Mouse (Mus musculus): ENCODE data around the gene 2300009A05Rik.
A peak's percentile ranks its signal among the peaks of the same experiment; 100 is the strongest.

2300009A05Rik gene

GRCm38 (mm10) chr9:63398611-63399462 is at the start of gene 2300009A05Rik:
2300009A05Rik (minus strand) TSS chr9:63399246.
- peak; percentile 97 for DNase-seq

- no peak for DNase-seq
These were observed 44.6 kb upstream of the 2300009A05Rik start for GRCm38 (mm10) chr9:63443695-63444094.

GRCm38 (mm10) chr9:63430652-63431051 is 31.6 kb upstream of the 2300009A05Rik start:
- no peak for DNase-seq

GRCm38 (mm10) chr9:63421096-63421736 is 22.2 kb upstream of the 2300009A05Rik start:
- DNase-seq = no peak

GRCm38 (mm10) chr9:63420396-63420795 is 21.4 kb upstream of the 2300009A05Rik start:
- no peak for DNase-seq

GRCm38 (mm10) chr9:63400176-63400575 is 1.1 kb upstream of the 2300009A05Rik start:
- DNase-seq = no peak

- no peak for DNase-seq
These were observed 393 bp upstream of the 2300009A05Rik start for GRCm38 (mm10) chr9:63399463-63399815.

- DNase-seq = no peak
These were observed 3.4 kb downstream of the 2300009A05Rik start for GRCm38 (mm10) chr9:63395612-63396011.

GRCm38 (mm10) chr9:63391307-63391706 is 7.7 kb downstream of the 2300009A05Rik start:
- no peak for DNase-seq

- DNase-seq = no peak
These were observed 16.3 kb downstream of the 2300009A05Rik start for GRCm38 (mm10) chr9:63382761-63383160.

GRCm38 (mm10) chr9:63380326-63380725 is 18.7 kb downstream of the 2300009A05Rik start:
- no peak for DNase-seq

GRCm38 (mm10) chr9:63378174-63378573 is 20.9 kb downstream of the 2300009A05Rik start:
- DNase-seq = no peak

- peak; percentile 92 for DNase-seq
These were observed 21.5 kb downstream of the 2300009A05Rik start, which contains the start of gene Map2k5 for GRCm38 (mm10) chr9:63377270-63378142. Map2k5 (minus strand) TSS chr9:63377902.

- DNase-seq = no peak
These were observed 25.7 kb downstream of the 2300009A05Rik start for GRCm38 (mm10) chr9:63373315-63373714.

- DNase-seq = no peak
These were observed 26.5 kb downstream of the 2300009A05Rik start for GRCm38 (mm10) chr9:63372541-63372940.

GRCm38 (mm10) chr9:63360410-63360809 is 38.6 kb downstream of the 2300009A05Rik start:
- DNase-seq = no peak

- no peak for DNase-seq
These were observed 40.0 kb downstream of the 2300009A05Rik start for GRCm38 (mm10) chr9:63359016-63359415.

- DNase-seq = no peak
These were observed 42.3 kb downstream of the 2300009A05Rik start for GRCm38 (mm10) chr9:63356721-63357120.

GRCm38 (mm10) chr9:63356278-63356677 is 42.8 kb downstream of the 2300009A05Rik start:
- DNase-seq = no peak

- peak; percentile 35 for DNase-seq
These were observed 44.9 kb downstream of the 2300009A05Rik start for GRCm38 (mm10) chr9:63354168-63354567.

- DNase-seq = no peak
These were observed 49.0 kb downstream of the 2300009A05Rik start for GRCm38 (mm10) chr9:63350030-63350429.

GRCm38 (mm10) chr9:63349241-63349640 is 49.8 kb downstream of the 2300009A05Rik start:
- no peak for DNase-seq

GRCm38 (mm10) chr9:63348146-63348545 is 50.9 kb downstream of the 2300009A05Rik start:
- DNase-seq = no peak
